Mouse (Mus musculus) midbrain, embryonic 15.5 days (tissue): ENCODE measurements around the gene Ube2l3. TPM values are rescaled to one million over a fixed set of nuclear protein-coding genes. Genes with fewer than 3 reads are reported as not detected.
A peak's percentile ranks its signal among the peaks of the same experiment; 100 is the strongest.
"Not testable (repeated sequence)": the region's sequence is repeated elsewhere in the genome, so short reads cannot be mapped to it uniquely, and the experiment has no call there.

Source experiments
- ATAC-seq: fragments of 200-750 bp; cut with Nextera tagmentation; replicated peaks from 2 replicates; pipeline ENCODE4 v1.8.0; 2017; ENCODE audit warnings: moderate TSS enrichment
- H3K27ac ChIP-seq: fragments of 300-500 bp; sonication (generic); 2 replicates; pipeline ENCODE4 v1.5.1; 2015; ENCODE audit warnings: mild to moderate bottlenecking, inconsistent platforms
- H3K27me3 ChIP-seq: fragments of 300-500 bp; sonication (generic); replicated peaks from 2 replicates; pipeline ENCODE4 v1.6.1; 2015; ENCODE audit warnings: inconsistent platforms
- H3K36me3 ChIP-seq: fragments of 300-500 bp; sonication (generic); replicated peaks from 2 replicates; pipeline ENCODE4 v1.6.1; 2015; ENCODE audit warnings: inconsistent platforms
- H3K4me1 ChIP-seq: fragments of 300-500 bp; sonication (generic); 2 replicates; pipeline ENCODE4 v1.6.1; 2015; ENCODE audit warnings: inconsistent platforms
- H3K4me2 ChIP-seq: fragments of 300-500 bp; sonication (generic); 2 replicates; pipeline ENCODE4 v1.6.1; 2015; ENCODE audit warnings: inconsistent platforms, mild to moderate bottlenecking, moderate library complexity
- H3K4me3 ChIP-seq: fragments of 300-500 bp; sonication (generic); 2 replicates; pipeline ENCODE4 v1.5.1; 2015; ENCODE audit warnings: mild to moderate bottlenecking, inconsistent platforms
- H3K9ac ChIP-seq: fragments of 300-500 bp; sonication (generic); 2 replicates; pipeline ENCODE4 v1.6.1; 2015; ENCODE audit warnings: mild to moderate bottlenecking, inconsistent platforms
- H3K9me3 ChIP-seq: fragments of 300-500 bp; sonication (generic); 2 replicates; pipeline ENCODE4 v1.6.1; 2016; ENCODE audit warnings: inconsistent platforms
- WGBS: fragments of 180-500 bp; shearing (Covaris S2); methylation state at CpG from one replicate; pipeline ENCODE4 v1.1.7; 2015; ENCODE audit warnings: mixed read lengths; 5-methylcytosine and 5-hydroxymethylcytosine counted together
- polyA plus RNA-seq: library from polyadenylated mRNA; unstranded; fragments of >200 nt; fragmentation: Nextera tagmentation; extraction: Ambion mirVana; gene quantifications from 2 replicates; pipeline ENCODE4 v1.2.1, GENCODE M21; 2015

Gene Ube2l3
- polyA plus RNA-seq, 1 experiment from 2014 or later: 275 TPM

- Histone ChIP-seq H3K9me3 (no peaks in the 10 kb centered on the region), H3K9ac (peak within 1 kb of the TSS; percentile 98), H3K36me3 (no peaks in the 10 kb centered on the region), H3K4me1 (peaks cover 40% of the 10 kb centered on the region), H3K4me2 (peak within 1 kb of the TSS; percentile 83), H3K27me3 (no peaks in the 10 kb centered on the region), H3K4me3 (peak within 1 kb of the TSS; percentile 93), H3K27ac (peak within 1 kb of the TSS; percentile 98)
- ATAC-seq: peak; percentile 95
- WGBS: 2% methylated on average over 46 of the region's 59 CpGs
These were observed 30.6 kb upstream of the Ube2l3 start, which contains the start of gene Hic2 for GRCm38 (mm10) chr16:17232794-17233701. Hic2 (plus strand) TSS chr16:17233572.

GRCm38 (mm10) chr16:17231523-17231922, 29.1 kb upstream of the Ube2l3 start:
- H3K27me3 ChIP-seq, H3K36me3 ChIP-seq, ATAC-seq, H3K27ac ChIP-seq, H3K9ac ChIP-seq, H3K9me3 ChIP-seq, H3K4me2 ChIP-seq, H3K4me3 ChIP-seq: not testable (repeated sequence)
- H3K4me1 ChIP-seq: peaks cover 29% of the 10 kb centered on the region
- 91% methylated on average over 2 of the region's 2 CpGs for WGBS

- H3K36me3 ChIP-seq: no peaks in the 10 kb centered on the region
- no peak overlapping the region for H3K27ac ChIP-seq
- ATAC-seq: no peak
- no peaks in the 10 kb centered on the region for H3K4me1 ChIP-seq
- no peak overlapping the region for H3K4me2 ChIP-seq
- H3K4me3 ChIP-seq: no peak overlapping the region
- H3K9me3 ChIP-seq: no peaks in the 10 kb centered on the region
- no peak overlapping the region for H3K9ac ChIP-seq
- no peaks in the 10 kb centered on the region for H3K27me3 ChIP-seq
These were observed 24.0 kb upstream of the Ube2l3 start for GRCm38 (mm10) chr16:17226496-17226895.

GRCm38 (mm10) chr16:17225584-17225983, 23.1 kb upstream of the Ube2l3 start:
- ATAC-seq: no peak
- Histone ChIP-seq H3K27me3 (no peaks in the 10 kb centered on the region), H3K9me3 (no peaks in the 10 kb centered on the region), H3K9ac (no peak overlapping the region), H3K36me3 (no peaks in the 10 kb centered on the region), H3K27ac (no peak overlapping the region), H3K4me2 (no peak overlapping the region), H3K4me3 (no peak overlapping the region), H3K4me1 (no peaks in the 10 kb centered on the region)
- 92% methylated on average over 5 of the region's 5 CpGs for WGBS

GRCm38 (mm10) chr16:17222197-17222596, 19.7 kb upstream of the Ube2l3 start:
- H3K4me1 ChIP-seq: no peaks in the 10 kb centered on the region
- 34% methylated on average over 25 of the region's 25 CpGs for WGBS
- H3K9ac ChIP-seq: no peak overlapping the region

GRCm38 (mm10) chr16:17220127-17220733, 17.8 kb upstream of the Ube2l3 start:
- no peak for ATAC-seq
- H3K4me3 ChIP-seq: no peak overlapping the region
- H3K9ac ChIP-seq: no peak overlapping the region
- no peaks in the 10 kb centered on the region for H3K9me3 ChIP-seq
- 36% methylated on average over 7 of the region's 7 CpGs for WGBS
- H3K4me2 ChIP-seq: no peak overlapping the region
- H3K36me3 ChIP-seq: no peaks in the 10 kb centered on the region
- no peak overlapping the region for H3K27ac ChIP-seq
- H3K4me1 ChIP-seq: no peaks in the 10 kb centered on the region
- H3K27me3 ChIP-seq: no peaks in the 10 kb centered on the region

More at GRCm38 (mm10) chr16:17222197-17222596, 19.7 kb upstream of the Ube2l3 start:
- peak; percentile 100 for ATAC-seq
- Histone ChIP-seq H3K4me3 (no peak overlapping the region), H3K27ac (no peak overlapping the region), H3K27me3 (no peaks in the 10 kb centered on the region), H3K4me2 (no peak overlapping the region), H3K36me3 (no peaks in the 10 kb centered on the region), H3K9me3 (no peaks in the 10 kb centered on the region)

- no peak for ATAC-seq
- 61% methylated on average over 8 of the region's 8 CpGs for WGBS
- no peak overlapping the region for H3K4me3 ChIP-seq
- H3K4me2 ChIP-seq: no peak overlapping the region
- H3K9me3 ChIP-seq: no peaks in the 10 kb centered on the region
- no peaks in the 10 kb centered on the region for H3K27me3 ChIP-seq
- H3K27ac ChIP-seq: no peak overlapping the region
- H3K36me3 ChIP-seq: no peaks in the 10 kb centered on the region
- H3K4me1 ChIP-seq: no peaks in the 10 kb centered on the region
- H3K9ac ChIP-seq: no peak overlapping the region
These were observed 14.6 kb upstream of the Ube2l3 start for GRCm38 (mm10) chr16:17216934-17217633.

- peak overlapping the region; percentile 97 for H3K4me2 ChIP-seq
- WGBS: 7% methylated on average over 48 of the region's 48 CpGs
- H3K27ac ChIP-seq: peak overlapping the region; percentile 92
- H3K4me3 ChIP-seq: peak overlapping the region; percentile 65
- peak overlapping the region; percentile 72; the same call in 1 of the 2 replicates for H3K9ac ChIP-seq
- H3K4me1 ChIP-seq: peaks cover 25% of the 10 kb centered on the region
- H3K9me3 ChIP-seq: no peaks in the 10 kb centered on the region
- H3K36me3 ChIP-seq: no peaks in the 10 kb centered on the region
- ATAC-seq: peak; percentile 78
- peaks cover 3% of the 10 kb centered on the region; the same call in 1 of the 2 replicates for H3K27me3 ChIP-seq
These were observed 7.8 kb upstream of the Ube2l3 start for GRCm38 (mm10) chr16:17209981-17210838.

- Histone ChIP-seq H3K9ac (peak overlapping the region; percentile 72), H3K4me1 (peaks cover 25% of the 10 kb centered on the region), H3K27me3 (peaks cover 3% of the 10 kb centered on the region; the same call in 1 of the 2 replicates), H3K36me3 (no peaks in the 10 kb centered on the region), H3K9me3 (no peaks in the 10 kb centered on the region), H3K4me3 (peak overlapping the region; percentile 65), H3K27ac (peak overlapping the region; percentile 92), H3K4me2 (peak overlapping the region; percentile 97)
- ATAC-seq: peak; percentile 34
- WGBS: 1% methylated on average over 37 of the region's 37 CpGs
These were observed 7.0 kb upstream of the Ube2l3 start for GRCm38 (mm10) chr16:17209404-17209960.

- ATAC-seq: peak; percentile 85
- H3K36me3 ChIP-seq: no peaks in the 10 kb centered on the region
These were observed 6.2 kb upstream of the Ube2l3 start, which contains the start of gene Rimbp3 for GRCm38 (mm10) chr16:17208389-17209361. Rimbp3 (plus strand) TSS chr16:17208603.

More at GRCm38 (mm10) chr16:17208389-17209361, 6.2 kb upstream of the Ube2l3 start, which contains the start of gene Rimbp3:
- under 1% methylated on average over 85 of the region's 85 CpGs for WGBS
- no peaks in the 10 kb centered on the region for H3K9me3 ChIP-seq
- peaks cover 25% of the 10 kb centered on the region for H3K4me1 ChIP-seq
- H3K27ac ChIP-seq: peak within 1 kb of the TSS; percentile 92
- H3K27me3 ChIP-seq: peaks cover 3% of the 10 kb centered on the region; the same call in 1 of the 2 replicates
- peak within 1 kb of the TSS; percentile 65 for H3K4me3 ChIP-seq
- H3K9ac ChIP-seq: peak within 1 kb of the TSS; percentile 72
- peak within 1 kb of the TSS; percentile 97 for H3K4me2 ChIP-seq
